Mouse (Mus musculus) erythroblast, embryonic 14.5 days (primary cell): ENCODE results near the gene Dnmt3l. TPM values are rescaled to one million over a fixed set of nuclear protein-coding genes. Genes with fewer than 3 reads are reported as not detected.

Source experiments
- H3K27me3 ChIP-seq: 2 replicates; pipeline ENCODE4 v1.6.1; 2012; ENCODE audit warnings: inconsistent platforms; ENCODE audit not compliant: control insufficient read depth
- H3K36me3 ChIP-seq: 2 replicates; pipeline ENCODE4 v1.6.1; 2012; ENCODE audit warnings: mild to moderate bottlenecking, inconsistent platforms; ENCODE audit not compliant: control insufficient read depth
- H3K4me1 ChIP-seq: 2 replicates; pipeline ENCODE4 v1.6.1; 2012; ENCODE audit warnings: inconsistent platforms; ENCODE audit not compliant: control insufficient read depth
- H3K4me3 ChIP-seq: replicated peaks from 2 replicates; pipeline ENCODE3; 2012; ENCODE audit warnings: moderate library complexity, mild to moderate bottlenecking, inconsistent platforms
- H3K9me3 ChIP-seq: 2 replicates; pipeline ENCODE4 v1.6.1; 2012; ENCODE audit warnings: low read length, inconsistent platforms, mixed read lengths; ENCODE audit not compliant: control insufficient read depth
- GATA1 ChIP-seq: IDR thresholded peaks from 2 replicates; pipeline ENCODE4 v1.6.1; 2012; ENCODE audit warnings: low read length, inconsistent platforms, mixed read lengths
- TAL1 ChIP-seq: IDR thresholded peaks from 3 replicates; pipeline ENCODE4 v1.6.1; 2012; ENCODE audit warnings: low read length, inconsistent platforms, mixed read lengths
- polyA plus RNA-seq: library from polyadenylated mRNA; stranded (reverse); fragments of >175 nt; gene quantifications from 2 replicates; pipeline ENCODE4 v1.2.3, GENCODE M21; 2012

The Dnmt3l gene
- not detected in 2 replicates for polyA plus RNA-seq

DNA sequence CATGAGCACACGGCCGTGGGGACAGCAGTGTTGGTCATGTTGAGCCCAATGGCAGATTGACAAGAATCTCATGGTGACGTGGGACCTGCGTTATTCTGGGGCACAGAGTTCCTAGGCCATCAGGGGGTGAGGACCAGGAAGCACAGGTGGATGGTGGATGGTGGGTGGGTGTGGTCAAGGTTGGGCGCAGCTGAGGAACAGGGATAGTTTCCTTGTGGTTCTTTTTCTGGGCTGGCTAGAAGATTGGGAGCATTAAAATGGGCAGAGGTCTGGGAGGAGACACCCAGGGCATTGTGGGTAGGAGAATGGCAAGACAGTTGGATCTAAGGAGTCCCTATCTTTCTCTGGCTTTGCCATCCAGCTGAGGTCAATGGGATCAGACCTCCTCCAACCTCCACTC lies at the start of gene Dnmt3l:
Dnmt3l (plus strand) TSS at position 301 of the 400 bp plus-strand sequence.
- Histone ChIP-seq H3K4me1 (peaks cover 2% of the 10 kb centered on the region), H3K4me3 (no peak within 1 kb of the TSS), H3K36me3 (no peaks in the 10 kb centered on the region), H3K9me3 (no peaks in the 10 kb centered on the region), H3K27me3 (peaks cover 13% of the 10 kb centered on the region)
- no peak for TF ChIP-seq GATA1
- no peak for TF ChIP-seq TAL1

DNA sequence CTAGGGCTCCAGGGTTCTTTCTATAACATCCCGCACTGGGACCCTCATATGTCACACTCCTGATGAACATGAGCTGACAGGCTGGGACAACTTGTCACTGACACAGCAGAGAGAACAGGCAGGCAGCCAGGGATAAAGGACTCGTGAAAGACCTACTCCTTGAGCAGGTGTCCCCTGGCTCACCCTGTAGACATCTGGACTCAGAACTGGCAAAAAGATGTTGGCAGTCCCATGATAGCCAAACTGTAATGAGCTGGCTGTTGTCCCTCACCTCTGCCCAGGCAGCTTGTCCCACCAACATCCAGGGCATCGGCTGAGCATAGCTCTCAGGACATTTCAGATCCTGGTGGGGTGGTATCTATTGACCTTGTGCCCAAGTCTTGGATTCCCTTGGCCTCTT lies 46.1 kb upstream of the Dnmt3l start:
- H3K4me3 ChIP-seq = no peak overlapping the region
- peaks cover 6% of the 10 kb centered on the region for H3K4me1 ChIP-seq
- H3K36me3 ChIP-seq = peaks cover 100% of the 10 kb centered on the region
- H3K9me3 ChIP-seq = no peaks in the 10 kb centered on the region
- TF ChIP-seq TAL1 (no peak), GATA1 (no peak)
- no peaks in the 10 kb centered on the region for H3K27me3 ChIP-seq

DNA sequence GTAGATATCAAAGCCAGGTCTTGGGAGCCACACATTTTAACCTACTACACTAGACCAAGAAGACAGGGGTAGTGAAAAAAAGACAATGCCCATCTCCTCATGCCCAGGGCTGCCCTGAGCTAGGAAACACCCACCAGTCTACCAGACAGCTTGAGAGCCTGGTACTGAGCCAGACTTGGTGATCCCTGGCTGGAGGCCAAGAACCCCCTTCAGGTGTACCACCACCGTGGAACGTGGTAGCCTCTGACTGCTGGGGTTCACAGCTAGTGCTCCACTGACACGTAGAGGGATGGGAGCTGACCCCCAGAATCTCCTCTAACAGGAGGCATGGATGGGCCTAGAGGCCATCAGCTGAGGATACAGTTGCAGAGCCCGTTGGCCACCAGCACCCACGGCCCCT lies 41.5 kb upstream of the Dnmt3l start:
- peaks cover 97% of the 10 kb centered on the region for H3K36me3 ChIP-seq
- no peak overlapping the region for H3K4me3 ChIP-seq
- no peaks in the 10 kb centered on the region for H3K9me3 ChIP-seq
- H3K27me3 ChIP-seq = no peaks in the 10 kb centered on the region
- H3K4me1 ChIP-seq = peaks cover 34% of the 10 kb centered on the region
- TF ChIP-seq TAL1 = no peak

DNA sequence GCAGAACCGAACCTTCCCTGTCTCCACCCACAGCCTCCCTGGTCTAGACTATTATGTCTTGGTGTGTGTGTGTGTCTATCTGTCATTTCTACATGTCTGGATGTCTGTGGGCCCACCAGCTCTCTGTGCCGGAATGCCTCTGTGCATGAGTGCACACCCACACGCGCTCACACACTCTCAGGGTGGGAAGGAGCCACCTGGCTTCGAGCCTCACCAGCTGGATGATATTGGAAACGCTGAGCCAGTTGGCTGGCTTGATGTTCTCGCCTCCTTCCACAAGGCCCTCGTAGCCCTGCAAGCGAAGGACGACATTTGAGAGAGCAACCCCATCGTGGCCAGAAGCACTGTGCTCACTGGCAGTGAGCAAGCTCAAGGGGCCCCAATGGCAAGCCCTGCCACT lies 40.0 kb upstream of the Dnmt3l start:
- Histone ChIP-seq H3K4me3 (no peak overlapping the region), H3K36me3 (peaks cover 97% of the 10 kb centered on the region), H3K27me3 (no peaks in the 10 kb centered on the region), H3K4me1 (peaks cover 49% of the 10 kb centered on the region), H3K9me3 (no peaks in the 10 kb centered on the region)
- TF ChIP-seq GATA1 = no peak
- TF ChIP-seq TAL1 = no peak

DNA sequence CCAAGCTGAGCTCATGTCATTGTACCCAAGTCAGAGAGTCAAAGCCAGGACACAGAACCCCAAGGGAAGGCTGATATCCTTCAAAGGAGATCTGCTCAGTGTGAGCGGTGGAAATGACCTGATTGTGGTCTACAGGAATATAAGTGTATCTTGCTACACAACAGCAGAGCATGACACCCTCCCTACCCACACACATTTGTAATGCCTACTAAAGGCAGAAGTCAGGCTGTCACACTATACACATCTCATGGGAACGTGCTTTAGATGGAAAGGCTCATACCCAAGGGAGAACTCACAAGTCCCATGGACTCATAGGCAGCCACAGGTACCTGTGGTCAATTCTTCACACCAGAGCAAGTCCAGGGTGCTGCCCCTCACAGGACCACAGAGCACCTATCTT lies 39.4 kb upstream of the Dnmt3l start:
- H3K4me1 ChIP-seq = peaks cover 55% of the 10 kb centered on the region
- no peaks in the 10 kb centered on the region for H3K9me3 ChIP-seq
- peaks cover 96% of the 10 kb centered on the region for H3K36me3 ChIP-seq
- H3K27me3 ChIP-seq = no peaks in the 10 kb centered on the region
- H3K4me3 ChIP-seq = no peak overlapping the region
- TF ChIP-seq TAL1 = no peak
- TF ChIP-seq GATA1 = no peak

DNA sequence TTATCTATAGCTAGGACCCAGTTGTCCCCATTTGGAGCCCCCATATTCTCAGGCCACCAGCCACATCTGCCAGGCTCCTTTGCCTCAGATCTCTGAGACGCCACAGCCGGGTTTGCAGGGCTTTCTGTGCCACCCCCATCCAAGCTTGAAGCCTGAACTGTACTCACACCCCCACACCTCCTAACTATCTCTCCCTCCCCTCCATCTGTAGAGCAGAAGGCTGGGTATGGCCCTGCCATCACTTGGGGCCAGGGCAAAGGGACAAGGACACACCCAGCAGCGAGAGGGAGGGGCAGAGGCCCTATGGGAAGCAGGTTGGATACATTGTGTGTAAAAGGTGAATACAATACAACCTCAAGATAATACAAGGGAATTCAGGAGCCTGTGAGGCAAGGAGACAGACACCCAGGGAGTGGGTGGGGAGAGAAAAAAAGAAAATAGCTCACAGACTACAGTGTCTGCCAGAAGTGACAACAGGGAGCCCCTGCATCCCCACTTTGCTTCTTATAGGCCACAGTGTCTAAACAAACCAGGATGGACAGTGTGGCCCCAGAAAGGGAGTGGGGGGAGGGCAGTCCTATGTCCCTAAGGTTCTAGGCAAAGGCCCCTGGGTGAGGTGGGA lies 37.2 kb upstream of the Dnmt3l start:
- peak overlapping the region; percentile 70 for H3K4me3 ChIP-seq
- no peaks in the 10 kb centered on the region for H3K27me3 ChIP-seq
- H3K36me3 ChIP-seq = peaks cover 89% of the 10 kb centered on the region
- TF ChIP-seq TAL1 (no peak), GATA1 (no peak)
- H3K9me3 ChIP-seq = no peaks in the 10 kb centered on the region
- peaks cover 73% of the 10 kb centered on the region for H3K4me1 ChIP-seq

DNA sequence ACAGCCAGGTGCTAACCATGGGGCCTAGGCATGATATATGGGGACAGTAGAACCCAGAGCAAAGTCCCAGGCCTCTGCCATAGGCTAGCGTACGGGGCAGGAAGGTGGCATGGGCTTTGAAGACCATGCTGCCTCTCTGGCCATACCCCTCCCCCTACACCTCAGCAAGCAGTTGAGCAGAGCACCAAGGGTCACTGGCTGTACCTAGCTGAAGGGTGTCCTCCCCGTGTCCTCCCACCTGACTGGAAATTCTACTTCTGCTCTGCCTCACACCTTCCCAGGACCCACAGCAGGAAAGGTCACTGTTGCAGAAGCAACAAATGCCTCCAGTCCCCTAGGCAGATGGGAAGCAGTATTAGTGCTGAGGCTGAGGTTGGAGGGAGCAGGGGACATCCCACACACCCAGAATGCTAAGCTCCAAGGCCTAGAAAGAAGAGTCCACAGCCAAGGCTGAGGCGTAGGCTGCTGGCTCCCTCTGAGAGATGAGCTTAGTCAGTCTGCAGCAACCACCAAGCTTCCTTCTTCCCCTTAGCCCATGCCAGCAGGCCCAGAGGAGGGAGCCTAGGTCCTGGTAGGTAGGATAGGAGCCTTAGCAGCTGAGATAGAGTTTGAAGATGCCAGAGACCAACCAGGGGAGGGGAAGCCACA lies 35.8 kb upstream of the Dnmt3l start:
- H3K4me3 ChIP-seq = peak overlapping the region; percentile 70

DNA sequence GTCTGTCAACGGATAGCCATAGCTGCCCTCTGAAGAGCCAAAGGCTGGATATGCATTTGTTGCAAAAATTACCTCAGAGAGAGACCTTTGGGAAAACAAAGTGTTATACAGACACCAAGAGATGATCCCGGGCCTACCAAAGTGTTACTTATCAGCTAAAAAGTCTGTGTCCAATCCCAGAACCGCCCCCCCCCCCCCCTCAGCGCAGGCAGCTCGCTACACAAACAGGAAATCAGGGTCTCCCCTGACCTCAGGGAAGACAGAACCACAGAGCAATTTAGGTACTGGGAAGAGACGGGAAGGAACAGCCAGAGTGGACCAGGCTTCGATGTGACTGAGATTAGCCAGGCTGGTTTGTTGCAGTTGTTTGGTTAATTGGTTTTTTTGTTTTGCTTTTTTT lies 34.5 kb upstream of the Dnmt3l start:
- no peak for TF ChIP-seq TAL1
- no peak for TF ChIP-seq GATA1
- no peaks in the 10 kb centered on the region for H3K27me3 ChIP-seq
- H3K9me3 ChIP-seq = no peaks in the 10 kb centered on the region
- peaks cover 63% of the 10 kb centered on the region for H3K36me3 ChIP-seq
- peak overlapping the region; percentile 70 for H3K4me3 ChIP-seq
- peaks cover 78% of the 10 kb centered on the region for H3K4me1 ChIP-seq

More for the DNA sequence above, 35.8 kb upstream of the Dnmt3l start:
- Histone ChIP-seq H3K9me3 (no peaks in the 10 kb centered on the region), H3K27me3 (no peaks in the 10 kb centered on the region), H3K36me3 (peaks cover 76% of the 10 kb centered on the region), H3K4me1 (peaks cover 83% of the 10 kb centered on the region)
- TF ChIP-seq GATA1 = no peak
- no peak for TF ChIP-seq TAL1

DNA sequence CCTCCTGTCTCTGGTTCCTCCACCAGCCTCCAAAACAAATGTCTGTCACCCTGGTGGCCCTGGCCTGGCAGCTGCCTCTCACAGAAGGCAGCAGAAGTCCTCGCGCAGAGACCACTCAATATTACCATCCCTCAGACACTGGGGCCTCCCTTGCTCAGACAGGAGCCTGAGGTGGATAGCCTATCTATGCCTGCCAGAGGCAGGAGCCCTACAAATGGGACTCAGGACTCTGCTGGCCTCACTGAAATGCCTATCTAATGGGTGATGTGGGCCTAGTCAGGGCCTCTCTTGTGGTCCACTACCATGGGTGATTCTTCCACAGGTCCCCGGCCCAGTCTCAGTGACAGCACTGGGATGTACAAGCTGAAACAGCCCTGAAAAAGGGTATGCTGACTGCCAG lies 33.6 kb upstream of the Dnmt3l start:
- Histone ChIP-seq H3K9me3 (no peaks in the 10 kb centered on the region), H3K36me3 (peaks cover 53% of the 10 kb centered on the region), H3K4me1 (peaks cover 78% of the 10 kb centered on the region), H3K4me3 (peak overlapping the region; percentile 70), H3K27me3 (no peaks in the 10 kb centered on the region)
- peak; percentile 65; the same call in 2 of the 3 replicates for TF ChIP-seq TAL1
- peak; percentile 50 for TF ChIP-seq GATA1
